ENCODE assay signal across 26 mouse cellular contexts in the genomic region with DNA sequence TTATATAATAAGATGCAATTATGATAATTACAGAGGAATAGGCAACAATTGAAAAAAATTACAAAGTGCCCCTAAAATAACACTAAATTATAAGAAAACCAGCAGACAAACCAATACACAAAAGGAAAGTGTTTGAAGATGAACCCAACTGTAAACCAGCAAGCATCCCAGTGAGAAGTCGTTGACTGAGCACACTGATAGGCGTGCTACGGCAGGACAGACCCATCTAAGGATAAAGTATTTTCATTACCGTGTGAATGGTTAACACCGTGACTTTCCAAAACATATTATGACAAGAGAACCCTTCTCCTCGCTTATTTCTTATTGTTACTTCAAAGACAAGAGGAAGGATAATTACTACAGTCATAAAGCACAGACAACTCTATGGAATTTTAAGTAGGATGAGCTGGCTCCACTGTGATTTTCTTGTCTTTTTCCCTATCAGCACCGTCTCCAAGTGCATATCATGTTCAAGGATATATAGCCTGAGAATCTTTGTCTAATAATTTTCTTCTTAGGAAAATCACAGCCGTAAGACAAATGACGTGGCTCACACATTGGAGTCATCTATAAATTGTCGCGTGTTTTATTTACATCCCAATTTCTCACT. TPM values are rescaled to one million over a fixed set of nuclear protein-coding genes. Genes with fewer than 3 reads are reported as not detected.
"Had no signal": no experiment of that assay in that cellular context is flagged by ENCODE, and none has a peak within 500 bp of the region (broad histone marks: within the 10 kb centered on the region; RNA-seq: fewer than 3 reads in every experiment).

No protein-coding gene starts in this region.

- H3K4me2 ChIP-seq: heart, embryonic 11.5 days; heart, embryonic 13.5 days; heart, embryonic 15.5 days; hindbrain, embryonic 13.5 days; hindbrain, embryonic 15.5 days; limb, embryonic 13.5 days; limb, embryonic 15.5 days; liver, embryonic 12.5 days had no signal

- H3K27me3 ChIP-seq: heart, embryonic 13.5 days; heart, embryonic 15.5 days; hindbrain, embryonic 13.5 days; hindbrain, embryonic 15.5 days; limb, embryonic 13.5 days; limb, embryonic 15.5 days; liver, embryonic 12.5 days had no signal

- H3K27ac ChIP-seq: heart, adult 2 months; heart, embryonic 13.5 days; heart, embryonic 15.5 days; hindbrain, embryonic 13.5 days; hindbrain, embryonic 15.5 days; hindbrain, postnatal 0 days; left cerebral cortex, adult 2 months; limb, embryonic 13.5 days; limb, embryonic 15.5 days; liver, embryonic 12.5 days; liver, embryonic 14.5 days had no signal

- H3K4me1 ChIP-seq: heart, embryonic 13.5 days; heart, embryonic 15.5 days; limb, embryonic 15.5 days had no signal

- H3K4me3 ChIP-seq: heart, adult 2 months; heart, embryonic 13.5 days; heart, embryonic 15.5 days; hindbrain, embryonic 13.5 days; hindbrain, embryonic 15.5 days; left cerebral cortex, adult 2 months; limb, embryonic 13.5 days; limb, embryonic 15.5 days; liver, embryonic 12.5 days had no signal

- DNase-seq: gastrocnemius, postnatal 14 days; gastrocnemius, postnatal 36 days; heart, adult 11 months; heart, adult 2 months; heart, postnatal 14 days; heart, postnatal 36 days; kidney, adult 18-20 months; kidney, adult 8-10 months; kidney, postnatal 10 days; kidney, postnatal 25 days; kidney, postnatal 4 days; layer of hippocampus, adult 9-11 months had no signal

- H3K9ac ChIP-seq: heart, embryonic 13.5 days; heart, embryonic 15.5 days; hindbrain, embryonic 13.5 days; hindbrain, embryonic 15.5 days; limb, embryonic 13.5 days; limb, embryonic 15.5 days; liver, embryonic 12.5 days; liver, embryonic 14.5 days had no signal

- ATAC-seq: hindbrain, postnatal 0 days; intestine, embryonic 16.5 days; liver, embryonic 12.5 days had no signal

- H3K9me3 ChIP-seq: heart, embryonic 15.5 days; hindbrain, embryonic 13.5 days; hindbrain, embryonic 15.5 days; limb, embryonic 15.5 days; liver, embryonic 12.5 days had no signal

- H3K36me3 ChIP-seq: heart, embryonic 13.5 days; heart, embryonic 15.5 days; hindbrain, embryonic 13.5 days; hindbrain, embryonic 15.5 days; limb, embryonic 13.5 days; limb, embryonic 15.5 days; liver, embryonic 12.5 days had no signal

RNA-seq across cellular contexts. Expression of a gene that starts 34.9 kb away (rescaled TPM):
- total RNA-seq: heart, adult 2 months; heart, postnatal 14 days; heart, postnatal 36 days; hematopoietic stem cell, adult 5-6 weeks; liver, adult 2 months had no signal
- polyA plus RNA-seq: liver, adult 2 months had no signal
